Mouse (Mus musculus): ENCODE measurements around the gene Sgcd. TPM values are rescaled to one million over a fixed set of nuclear protein-coding genes. Genes with fewer than 3 reads are reported as not detected.
A peak's percentile ranks its signal among the peaks of the same experiment; 100 is the strongest.

Sgcd gene
- total and polyA plus RNA-seq, 2 experiments from 2014 or later, result 2.5 to 25.4 TPM

DNA sequence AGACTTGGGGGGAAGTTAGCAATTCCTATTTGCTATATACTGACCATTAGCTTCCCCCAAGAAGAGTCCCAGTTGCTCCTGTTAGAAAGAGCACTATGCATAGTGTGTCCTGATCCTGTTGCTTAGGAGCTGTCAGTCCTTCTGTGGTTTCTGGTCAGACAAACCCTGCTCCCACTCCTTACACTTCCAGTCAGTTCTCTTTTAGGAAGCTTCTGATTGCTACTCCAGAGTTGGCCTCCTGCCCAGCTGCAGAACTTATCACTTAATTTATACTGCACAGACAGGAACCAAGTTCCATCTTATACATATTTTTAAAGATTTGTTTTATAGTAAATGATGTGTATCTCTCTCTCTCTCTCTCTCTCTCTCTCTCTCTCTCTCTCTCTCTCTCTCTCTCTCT, 878.5 kb downstream of the Sgcd start:
- Histone ChIP-seq H3K4me3 (ENCODE audit: low read depth, low read length) (no peak overlapping the region), H3K27ac (ENCODE audit: low read depth, low read length) (no peak overlapping the region), H3K9ac (no peak overlapping the region), H3K9me3 (ENCODE audit: low read length) (no peaks in the 10 kb centered on the region), H3K4me1 (ENCODE audit: insufficient read depth) (no peaks in the 10 kb centered on the region), H3K27me3 (ENCODE audit: insufficient read depth, low read length) (no peaks in the 10 kb centered on the region), H3K4me2 (ENCODE audit: low read depth) (no peak overlapping the region), H3K36me3 (ENCODE audit: insufficient read depth) (no peaks in the 10 kb centered on the region)
- DNase-seq (no peak), ATAC-seq (no peak)
- no peak for TF ChIP-seq CTCF (IDR thresholded peaks at IDR 0.05; ENCODE audit: low read depth)

DNA sequence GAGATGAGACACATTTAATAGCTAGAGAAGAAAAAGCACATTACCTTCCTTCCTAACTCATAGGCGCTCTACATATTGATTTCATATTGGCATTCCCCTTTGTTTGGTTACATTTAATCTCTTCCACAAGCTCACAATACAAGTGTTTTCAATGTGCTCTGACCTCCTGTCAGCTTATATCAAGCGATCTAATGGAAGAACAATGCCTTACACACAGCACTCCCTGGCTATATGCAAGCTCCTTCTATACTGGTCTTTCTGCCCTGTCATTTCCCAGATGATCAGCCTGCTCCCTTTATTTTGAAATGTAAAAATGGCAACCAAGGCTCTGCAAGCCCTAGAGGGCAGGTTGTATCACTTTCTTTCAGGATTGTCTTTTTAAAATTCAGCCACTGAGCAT, 881.1 kb downstream of the Sgcd start:
- Histone ChIP-seq H3K36me3 (ENCODE audit: insufficient read depth) (no peaks in the 10 kb centered on the region), H3K9ac (no peak overlapping the region), H3K4me1 (ENCODE audit: insufficient read depth) (no peaks in the 10 kb centered on the region), H3K27me3 (ENCODE audit: insufficient read depth, low read length) (no peaks in the 10 kb centered on the region), H3K4me2 (ENCODE audit: low read depth) (no peak overlapping the region), H3K27ac (ENCODE audit: low read depth, low read length) (no peak overlapping the region), H3K4me3 (ENCODE audit: low read depth, low read length) (no peak overlapping the region), H3K9me3 (ENCODE audit: low read length) (no peaks in the 10 kb centered on the region)
- no peak for DNase-seq
- no peak for TF ChIP-seq CTCF (IDR thresholded peaks at IDR 0.05; ENCODE audit: low read depth)
- ATAC-seq, result no peak
- 84% methylated on average over 2 of the region's 2 CpGs for WGBS

DNA sequence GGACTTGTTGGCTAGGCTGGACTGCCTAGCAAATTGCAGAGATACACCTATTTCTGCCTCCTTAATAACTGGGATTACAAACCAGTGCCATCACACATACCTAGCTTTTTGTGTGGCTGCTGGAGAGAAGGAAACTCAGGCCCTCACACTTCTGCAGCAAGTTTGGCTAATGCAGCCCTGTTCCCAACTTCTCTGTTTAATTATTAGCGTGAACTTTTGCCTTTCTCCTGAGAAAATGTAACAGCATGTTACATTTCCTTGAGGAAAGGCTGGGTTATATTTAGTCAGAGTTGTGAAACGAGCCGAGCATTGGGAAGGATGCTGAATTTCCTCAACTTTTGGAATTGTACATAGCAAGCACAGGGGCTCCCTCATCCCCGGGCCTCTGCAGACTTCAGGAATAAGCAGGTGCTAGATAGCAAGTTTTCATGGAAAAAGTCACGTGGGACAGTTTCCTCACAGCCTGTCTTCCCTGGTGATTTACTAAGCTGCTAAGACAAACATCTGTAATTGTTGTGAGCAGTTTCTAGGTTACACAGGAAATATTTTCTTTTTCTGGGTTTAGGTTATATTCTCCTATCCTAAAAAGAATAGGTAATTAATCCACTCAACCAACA, 895.4 kb downstream of the Sgcd start:
- 78% methylated on average over 5 of the region's 5 CpGs for WGBS
- Histone ChIP-seq H3K4me2 (ENCODE audit: low read depth) (no peak overlapping the region), H3K27me3 (ENCODE audit: insufficient read depth, low read length) (no peaks in the 10 kb centered on the region), H3K4me3 (ENCODE audit: low read depth, low read length) (no peak overlapping the region), H3K27ac (ENCODE audit: low read depth, low read length) (no peak overlapping the region), H3K36me3 (ENCODE audit: insufficient read depth) (no peaks in the 10 kb centered on the region), H3K9ac (no peak overlapping the region), H3K9me3 (ENCODE audit: low read length) (no peaks in the 10 kb centered on the region), H3K4me1 (ENCODE audit: insufficient read depth) (no peaks in the 10 kb centered on the region)
- no peak for TF ChIP-seq CTCF (IDR thresholded peaks at IDR 0.05; ENCODE audit: low read depth)
- DNase-seq (no peak), ATAC-seq (no peak)

DNA sequence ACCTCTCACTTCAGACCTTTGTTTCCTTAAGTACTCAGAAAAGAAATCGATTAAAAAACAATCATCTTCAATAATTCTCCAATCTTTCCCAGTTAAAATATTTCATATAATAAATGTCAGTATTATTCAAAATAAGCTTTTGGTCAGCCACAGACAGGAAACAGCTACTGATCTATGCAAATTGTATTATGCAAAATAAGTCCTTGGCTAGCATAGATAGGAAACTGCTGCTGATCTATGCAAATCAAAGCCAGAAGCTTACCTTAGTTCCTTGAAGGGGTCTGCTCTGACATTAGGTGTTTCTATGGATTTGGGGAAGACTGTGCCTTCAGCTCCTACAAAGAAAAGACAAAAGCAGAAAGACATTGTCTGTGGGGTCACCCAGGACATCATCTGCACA, 906.3 kb downstream of the Sgcd start:
- H3K4me1 ChIP-seq (ENCODE audit: insufficient read depth), result no peaks in the 10 kb centered on the region
- no peak overlapping the region for H3K4me2 ChIP-seq (ENCODE audit: low read depth)
- ATAC-seq (no peak), DNase-seq (no peak)
- H3K9me3 ChIP-seq (ENCODE audit: low read length), result no peaks in the 10 kb centered on the region
- H3K9ac ChIP-seq, result no peak overlapping the region
- no peaks in the 10 kb centered on the region for H3K36me3 ChIP-seq (ENCODE audit: insufficient read depth)
- H3K27me3 ChIP-seq (ENCODE audit: insufficient read depth, low read length), result no peaks in the 10 kb centered on the region
- H3K27ac ChIP-seq (ENCODE audit: low read depth, low read length), result no peak overlapping the region
- 95% methylated on average over 1 of the region's 1 CpGs for WGBS
- TF ChIP-seq CTCF (IDR thresholded peaks at IDR 0.05; ENCODE audit: low read depth), result no peak
- H3K4me3 ChIP-seq (ENCODE audit: low read depth, low read length), result no peak overlapping the region

DNA sequence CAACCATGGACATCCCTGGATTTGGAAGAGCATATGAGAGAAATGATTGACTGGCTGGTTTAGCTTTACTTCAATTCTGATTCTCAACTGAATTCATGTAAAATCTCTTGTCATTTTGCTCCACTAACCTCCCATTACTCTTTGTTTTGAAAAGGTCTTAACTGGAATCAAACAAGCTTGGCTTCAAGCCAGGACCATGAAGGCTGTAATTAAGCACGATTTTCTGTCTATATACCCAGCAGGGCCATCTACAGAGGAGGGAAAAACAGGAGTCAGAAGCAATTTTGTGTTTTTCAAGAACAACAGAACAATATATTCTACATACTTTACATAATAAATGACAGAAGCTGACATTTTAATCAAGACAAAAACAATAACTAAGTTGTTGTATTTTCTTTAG, 915.2 kb downstream of the Sgcd start:
- Histone ChIP-seq H3K27ac (ENCODE audit: low read depth, low read length) (no peak overlapping the region), H3K9ac (no peak overlapping the region), H3K4me2 (ENCODE audit: low read depth) (no peak overlapping the region), H3K4me1 (ENCODE audit: insufficient read depth) (no peaks in the 10 kb centered on the region), H3K27me3 (ENCODE audit: insufficient read depth, low read length) (no peaks in the 10 kb centered on the region), H3K4me3 (ENCODE audit: low read depth, low read length) (no peak overlapping the region), H3K9me3 (ENCODE audit: low read length) (no peaks in the 10 kb centered on the region), H3K36me3 (ENCODE audit: insufficient read depth) (no peaks in the 10 kb centered on the region)
- DNase-seq (peak; percentile 47), ATAC-seq (no peak)
- 9% methylated on average over 1 of the region's 1 CpGs for WGBS
- no peak for TF ChIP-seq CTCF (IDR thresholded peaks at IDR 0.05; ENCODE audit: low read depth)

DNA sequence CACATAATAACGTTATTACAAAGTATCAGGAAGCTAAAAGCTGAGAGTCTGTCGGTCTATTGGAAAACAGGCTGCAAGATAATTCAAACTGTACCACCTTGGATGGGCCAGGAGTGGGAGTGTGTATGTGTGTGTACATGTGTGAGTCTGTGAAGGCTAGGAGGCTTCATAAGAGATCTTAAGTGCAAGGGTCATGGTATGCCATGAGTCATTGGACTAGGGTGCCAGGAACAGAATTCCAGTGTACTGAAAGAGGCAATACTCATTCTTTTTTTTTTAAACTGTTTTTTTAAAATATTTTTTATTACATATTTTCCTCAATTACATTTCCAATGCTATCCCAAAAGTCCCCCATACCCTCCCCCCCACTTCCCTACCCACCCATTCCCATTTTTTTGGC, 917.6 kb downstream of the Sgcd start:
- DNase-seq (no peak), ATAC-seq (no peak)
- H3K4me1 ChIP-seq (ENCODE audit: insufficient read depth), result no peaks in the 10 kb centered on the region
- no peaks in the 10 kb centered on the region for H3K27me3 ChIP-seq (ENCODE audit: insufficient read depth, low read length)
- no peak overlapping the region for H3K4me3 ChIP-seq (ENCODE audit: low read depth, low read length)
- H3K9me3 ChIP-seq (ENCODE audit: low read length), result no peaks in the 10 kb centered on the region
- no peak overlapping the region for H3K9ac ChIP-seq
- no peaks in the 10 kb centered on the region for H3K36me3 ChIP-seq (ENCODE audit: insufficient read depth)
- H3K4me2 ChIP-seq (ENCODE audit: low read depth), result no peak overlapping the region
- WGBS, result 91% methylated on average over 2 of the region's 2 CpGs
- TF ChIP-seq CTCF (IDR thresholded peaks at IDR 0.05; ENCODE audit: low read depth), result no peak
- H3K27ac ChIP-seq (ENCODE audit: low read depth, low read length), result no peak overlapping the region

DNA sequence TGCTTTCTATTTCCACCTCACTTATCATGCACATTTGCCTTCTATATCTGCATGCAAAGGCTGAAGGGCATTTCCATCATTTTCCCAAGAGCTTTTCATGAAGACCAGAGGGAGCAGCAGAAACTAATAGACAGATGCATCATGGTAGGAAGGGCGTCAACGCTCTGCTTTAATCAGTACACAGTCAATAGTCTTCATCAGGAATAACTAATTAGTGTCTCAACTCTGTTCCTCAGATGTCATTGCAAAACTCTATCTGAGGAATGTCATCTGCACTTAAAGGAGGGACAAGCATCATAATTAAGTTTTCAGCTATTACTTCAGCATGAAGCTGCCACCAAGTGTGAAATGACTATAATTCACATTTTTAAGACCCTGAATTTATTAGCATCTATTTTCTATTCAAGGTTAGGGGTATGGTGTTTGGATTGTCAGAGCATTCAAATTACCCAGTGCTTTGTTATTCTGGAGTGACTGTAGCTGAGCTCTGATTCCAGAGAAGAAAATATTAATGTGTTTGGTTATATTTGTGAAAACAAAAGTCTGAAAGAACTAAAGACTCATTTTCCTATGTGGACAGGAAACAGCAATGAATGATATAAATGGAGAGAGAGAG, 918.9 kb downstream of the Sgcd start:
- Histone ChIP-seq H3K36me3 (ENCODE audit: insufficient read depth) (no peaks in the 10 kb centered on the region), H3K4me3 (ENCODE audit: low read depth, low read length) (no peak overlapping the region), H3K9ac (no peak overlapping the region), H3K27ac (ENCODE audit: low read depth, low read length) (no peak overlapping the region), H3K27me3 (ENCODE audit: insufficient read depth, low read length) (no peaks in the 10 kb centered on the region), H3K9me3 (ENCODE audit: low read length) (no peaks in the 10 kb centered on the region), H3K4me2 (ENCODE audit: low read depth) (no peak overlapping the region), H3K4me1 (ENCODE audit: insufficient read depth) (no peaks in the 10 kb centered on the region)
- TF ChIP-seq CTCF (IDR thresholded peaks at IDR 0.05; ENCODE audit: low read depth), result no peak
- no peak for DNase-seq
- WGBS, result 54% methylated on average over 2 of the region's 2 CpGs
- ATAC-seq, result peak; percentile 45; the same call in 1 of the 2 replicates
